Mouse (Mus musculus) gastrocnemius, adult 18-20 months (tissue): ENCODE measurements around the gene Gm3415. TPM values are rescaled to one million over a fixed set of nuclear protein-coding genes. Genes with fewer than 3 reads are reported as not detected.
"Not testable (repeated sequence)": the region's sequence is repeated elsewhere in the genome, so short reads cannot be mapped to it uniquely, and the experiment has no call there.

Experiments
- DNase-seq: peaks from one replicate; pipeline ENCODE4 v3.0.0; 2021; ENCODE audit warnings: low spot score
- total RNA-seq, 2 experiments: library from RNA; stranded (reverse); gene quantifications; 2 replicates each; pipeline ENCODE4 v1.2.3; 2021

The Gm3415 gene
- total RNA-seq, 2 experiments from 2014 or later = not detected

DNA sequence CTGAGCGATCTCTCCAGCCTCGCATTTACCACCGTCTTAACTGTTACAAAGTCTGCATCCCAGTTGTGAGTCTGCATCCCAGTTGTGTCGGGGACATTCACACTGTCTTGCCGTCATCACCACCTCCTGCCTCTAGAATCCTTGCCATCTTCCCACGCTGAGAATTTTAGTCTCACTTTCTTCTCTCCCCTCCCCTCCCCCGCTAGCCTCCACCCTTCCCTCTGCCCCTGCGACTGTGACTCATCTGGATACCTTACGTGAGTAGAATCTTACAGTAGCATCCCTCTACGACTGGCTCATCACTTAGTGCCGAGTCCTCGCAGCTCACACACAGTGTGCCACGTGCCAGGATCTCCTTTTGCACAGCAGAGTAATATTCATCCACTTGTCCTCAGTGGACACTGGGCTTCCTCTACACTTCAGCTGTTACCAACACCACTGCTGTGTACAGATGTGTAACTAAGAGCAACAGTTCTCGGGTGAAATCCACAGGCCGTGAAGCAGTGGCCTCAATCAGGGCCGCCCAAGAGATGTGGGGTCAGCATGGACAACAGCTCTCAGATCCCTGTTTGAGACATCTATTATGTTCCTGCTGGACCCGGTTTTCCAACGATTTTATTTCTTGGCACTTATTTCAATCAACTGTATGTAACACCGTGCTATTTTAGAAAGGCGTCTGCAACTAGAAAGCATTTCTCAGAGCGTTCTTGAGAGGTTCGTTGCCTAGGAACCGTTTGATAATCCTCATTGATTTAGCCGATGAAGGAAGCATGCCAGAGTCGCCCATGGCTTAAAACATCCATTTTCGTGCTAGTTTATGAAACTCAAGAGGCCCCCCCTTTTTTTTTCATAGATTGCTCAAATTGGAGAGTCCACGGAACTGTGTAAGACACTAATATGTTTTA lies 42.5 kb downstream of the Gm3415 start:
- no peak for DNase-seq

DNA sequence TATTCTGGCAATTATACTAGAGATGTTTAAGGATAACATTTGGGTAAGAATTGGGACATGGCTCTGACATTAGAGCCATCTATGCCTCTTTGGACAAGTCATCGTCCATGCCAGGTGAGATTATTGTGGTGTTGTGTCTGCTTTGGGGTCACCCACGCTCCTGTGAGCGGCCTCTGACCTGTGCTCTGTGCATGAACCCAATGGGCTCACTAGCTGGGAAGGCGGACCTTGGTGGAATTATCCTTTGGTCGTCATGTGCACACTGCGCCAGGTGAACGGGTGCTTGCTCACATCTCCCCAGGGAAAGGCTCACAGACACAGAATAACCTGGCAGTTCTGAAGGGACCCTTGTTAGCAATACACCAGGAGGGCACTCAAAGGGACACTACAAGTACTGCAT lies 43.3 kb downstream of the Gm3415 start:
- not testable (repeated sequence) for DNase-seq

DNA sequence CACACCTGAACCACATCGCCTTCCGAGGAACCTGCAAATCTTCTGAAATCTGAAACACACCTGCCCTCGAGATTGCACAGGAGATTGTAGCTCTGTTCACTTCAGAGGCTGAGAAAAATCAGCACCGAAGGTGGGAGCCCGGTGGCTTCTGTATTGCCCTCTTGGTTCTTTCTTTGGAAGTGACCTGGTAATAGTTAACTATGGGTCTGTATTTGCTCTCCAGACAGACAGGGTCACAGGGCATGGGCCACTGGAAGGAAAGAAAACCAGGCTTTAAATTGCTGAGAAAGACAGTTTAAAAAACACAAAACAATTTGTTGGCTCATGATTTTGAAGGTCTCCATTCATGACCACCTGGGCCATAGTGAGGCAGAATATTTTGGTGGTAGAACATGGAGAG lies 44.0 kb downstream of the Gm3415 start:
- DNase-seq = no peak

DNA sequence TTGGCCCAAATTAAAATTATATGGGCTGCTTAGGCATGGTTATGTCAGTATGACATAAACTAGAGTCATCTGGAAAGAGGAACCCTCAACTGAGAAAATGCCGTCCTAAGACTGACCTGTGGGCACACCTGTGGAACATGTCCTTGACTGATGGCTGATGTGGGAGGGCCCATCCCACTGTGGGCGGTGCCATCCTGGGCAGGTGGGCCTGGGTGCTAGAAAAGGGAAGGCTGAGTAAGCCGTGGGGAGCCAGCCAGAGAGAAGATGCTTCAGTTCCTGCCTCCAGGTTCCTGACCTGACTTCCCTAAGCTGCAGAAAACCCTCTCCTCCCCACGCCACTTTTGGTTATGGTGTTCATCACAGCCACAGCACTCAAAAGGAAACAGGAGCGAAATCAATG lies 50.3 kb downstream of the Gm3415 start:
- DNase-seq = no peak

DNA sequence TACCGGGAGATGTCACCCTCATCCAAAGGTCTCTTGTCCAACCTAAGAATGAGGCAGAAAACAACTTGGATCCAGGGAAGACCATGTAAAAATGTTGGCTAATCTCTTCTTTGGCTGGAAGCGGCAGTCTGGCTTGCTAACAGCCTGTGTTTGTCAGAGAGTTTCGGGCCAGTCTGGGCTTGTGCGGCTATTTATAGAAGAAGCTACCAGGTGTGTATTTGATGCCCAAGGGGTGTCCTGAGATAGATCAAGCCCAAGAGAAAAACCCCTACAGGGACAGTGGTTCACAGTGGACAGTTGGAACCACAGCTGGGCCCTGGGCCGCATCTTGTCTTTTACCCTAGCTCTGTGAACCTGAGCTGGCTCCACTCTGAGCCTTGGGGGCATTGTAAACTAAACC lies 51.0 kb downstream of the Gm3415 start:
- no peak for DNase-seq

DNA sequence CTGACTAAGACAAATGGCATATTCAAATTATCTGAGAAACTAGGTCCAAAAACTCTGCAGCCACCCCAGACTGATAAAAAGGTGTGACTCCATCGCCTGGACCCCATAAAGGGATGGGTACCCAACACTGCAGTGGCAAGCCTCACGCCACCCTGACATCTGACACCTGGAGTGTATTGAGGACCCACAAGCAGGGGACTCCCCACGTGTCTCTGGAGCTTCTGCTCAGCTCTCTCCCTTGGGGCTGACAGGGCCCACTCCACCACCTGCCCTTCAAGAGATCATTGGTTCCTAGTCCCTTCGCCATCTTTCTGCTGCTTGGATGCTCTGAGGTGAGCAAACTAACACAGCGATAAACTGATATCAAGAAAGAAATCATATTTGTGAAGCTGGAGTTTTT lies 51.9 kb downstream of the Gm3415 start:
- DNase-seq = no peak

Other genes with a start within 250 kb of the Gm3415 start
- gene Wasf3, start 171.2 kb upstream of the Gm3415 start, total RNA-seq = under 1 TPM; 0.78 to 0.85 TPM
- gene Gm6408, start 74.2 kb upstream of the Gm3415 start, total RNA-seq = not detected
- not detected for gene Gm6370, start 64.8 kb upstream of the Gm3415 start, total RNA-seq
- gene 4930449I24Rik, start 53.7 kb upstream of the Gm3415 start, total RNA-seq = not detected
- gene Gm3402, start 42.0 kb upstream of the Gm3415 start, total RNA-seq = not detected
- not detected for gene Gm3404, start 30.3 kb upstream of the Gm3415 start, total RNA-seq
- gene Gm3409, start 18.5 kb upstream of the Gm3415 start, total RNA-seq = not detected
- gene Gpr12, start 29.1 kb downstream of the Gm3415 start, total RNA-seq = not detected
- gene Usp12, start 238.9 kb downstream of the Gm3415 start, total RNA-seq = 10 to 100 TPM; 16.4 to 17.9 TPM